In genomic region chr17:27678924-27679813, GRCm38 (mm10) we compare ENCODE assay signal across 9 mouse cellular contexts. TPM values are rescaled to one million over a fixed set of nuclear protein-coding genes. Genes with fewer than 3 reads are reported as not detected.
DNase-seq lines count a peak whose midpoint lies in the region; ATAC-seq and TF ChIP-seq lines count a peak whose summit lies in the region.
"Had no signal": no experiment of that assay in that cellular context is flagged by ENCODE, and none has a peak within 500 bp of the region (broad histone marks: within the 10 kb centered on the region; RNA-seq: fewer than 3 reads in every experiment).

No protein-coding gene starts in this region.

- DNase-seq in heart, postnatal 14 days, result no peak
- DNase-seq in right cerebral cortex, postnatal 14 days, result peak; percentile 41
- DNase-seq in right cerebral cortex, postnatal 36 days (ENCODE audit: low spot score in 2 of 2), result no peak
- DNase-seq in kidney, postnatal 0 days (ENCODE audit: low spot score), result peak; percentile 10
- DNase-seq in yolk sac, embryonic 10.5 days (ENCODE audit: low spot score), result peak; percentile 79
- DNase-seq in ovary, postnatal 36 days (ENCODE audit: low spot score), result no peak
- DNase-seq in adrenal gland, postnatal 25 days, result no peak

- H3K27me3 ChIP-seq in heart, embryonic 12.5 days (replicated peaks), result peaks cover 17% of the 10 kb centered on the region
- H3K27me3 ChIP-seq in kidney, postnatal 0 days (ENCODE audit: insufficient read depth, low read length), result no peaks in the 10 kb centered on the region; the same call in 1 of the 2 replicates

- H3K4me1 ChIP-seq in heart, embryonic 12.5 days (replicated peaks), result peaks cover 13% of the 10 kb centered on the region
- H3K4me1 ChIP-seq in kidney, postnatal 0 days (replicated peaks; ENCODE audit: insufficient read depth, low read length), result no peaks in the 10 kb centered on the region

- no peaks in the 10 kb centered on the region for H3K36me3 ChIP-seq in heart, embryonic 12.5 days
- H3K36me3 ChIP-seq in kidney, postnatal 0 days (ENCODE audit: insufficient read depth, low read length), result no peaks in the 10 kb centered on the region

- H3K4me3 ChIP-seq in heart, embryonic 12.5 days, result no peak overlapping the region
- H3K4me3 ChIP-seq in kidney, postnatal 0 days (replicated peaks; ENCODE audit: low read depth, low read length), result no peak overlapping the region

- H3K9me3 ChIP-seq in heart, embryonic 12.5 days (replicated peaks), result no peaks in the 10 kb centered on the region; the same call in 1 of the 2 replicates
- no peaks in the 10 kb centered on the region for H3K9me3 ChIP-seq in kidney, postnatal 0 days (replicated peaks; ENCODE audit: low read length)

- intact Hi-C loops in heart, postnatal 14 days (cut with DNase I), result no loop called here

- no peak overlapping the region for H3K4me2 ChIP-seq in heart, embryonic 12.5 days
- H3K4me2 ChIP-seq in kidney, postnatal 0 days (ENCODE audit: low read length), result no peak overlapping the region

- no peak overlapping the region for H3K27ac ChIP-seq in heart, embryonic 12.5 days (ENCODE audit: poor library complexity, severe bottlenecking)
- no peak overlapping the region for H3K27ac ChIP-seq in kidney, postnatal 0 days

- WGBS in heart, embryonic 12.5 days, result 40% methylated on average over 11 of the region's 11 CpGs
- WGBS in kidney, postnatal 0 days, result 28% methylated on average over 11 of the region's 11 CpGs

- no peak for TF ChIP-seq CTCF in kidney, postnatal 0 days (IDR thresholded peaks at IDR 0.05; ENCODE audit: low read depth)

- no peak overlapping the region for H3K9ac ChIP-seq in heart, embryonic 12.5 days
- H3K9ac ChIP-seq in kidney, postnatal 0 days (ENCODE audit: low read depth, low read length), result no peak overlapping the region

- peak; percentile 51; the same call in 1 of the 2 replicates for ATAC-seq in heart, embryonic 12.5 days (ENCODE audit: insufficient number of reproducible peaks, low FRiP score)
- ATAC-seq in kidney, postnatal 0 days (replicated peaks; ENCODE audit: low FRiP score, low read depth), result peak; percentile 75

RNA-seq across cellular contexts. Expression of gene Pacsin1, which starts 23.9 kb away (rescaled TPM):
- 1.4 and 1.7 TPM in 2 replicates for polyA plus RNA-seq in heart, embryonic 12.5 days (2016; fragmentation: Nextera tagmentation; extraction: Ambion mirVana)
- total RNA-seq in heart, postnatal 14 days (2021), result under 1 TPM; 0.27 to 0.48 TPM
- 1.6 and 1.7 TPM in 2 replicates for polyA plus RNA-seq in kidney, postnatal 0 days (2015; fragmentation: Nextera tagmentation; extraction: Ambion mirVana)
- 3.9 TPM in 2 replicates for total RNA-seq in adrenal gland, postnatal 25 days (2021)

RNA-seq across cellular contexts. Expression of gene Rps10, which starts 42.7 kb away (rescaled TPM):
- polyA plus RNA-seq in heart, embryonic 12.5 days (2016; fragmentation: Nextera tagmentation; extraction: Ambion mirVana), result 611 and 625 TPM in 2 replicates
- total RNA-seq in heart, postnatal 14 days (2021), result 100 to 1,000 TPM; 542 to 580 TPM
- polyA plus RNA-seq in kidney, postnatal 0 days (2015; fragmentation: Nextera tagmentation; extraction: Ambion mirVana), result 1,042 and 1,140 TPM in 2 replicates
- 894 and 1,002 TPM in 2 replicates for total RNA-seq in adrenal gland, postnatal 25 days (2021)

RNA-seq across cellular contexts. Expression of gene RPS10-NUDT3, which starts 44.1 kb away (rescaled TPM):
- not detected in 2 replicates for polyA plus RNA-seq in heart, embryonic 12.5 days (2016; fragmentation: Nextera tagmentation; extraction: Ambion mirVana)
- not detected for total RNA-seq in heart, postnatal 14 days (2021)
- polyA plus RNA-seq in kidney, postnatal 0 days (2015; fragmentation: Nextera tagmentation; extraction: Ambion mirVana), result not detected in 2 replicates
- total RNA-seq in adrenal gland, postnatal 25 days (2021), result not detected in 2 replicates
- total RNA-seq: layer of hippocampus, postnatal 14 days had no signal

RNA-seq across cellular contexts. Expression of gene Spdef, which starts 49.6 kb away (rescaled TPM):
- 0.18 TPM in 1 of 2 replicates, not detected in the other for polyA plus RNA-seq in heart, embryonic 12.5 days (2016; fragmentation: Nextera tagmentation; extraction: Ambion mirVana)
- not detected for total RNA-seq in heart, postnatal 14 days (2021)
- 0.26 and 0.30 TPM in 2 replicates for polyA plus RNA-seq in kidney, postnatal 0 days (2015; fragmentation: Nextera tagmentation; extraction: Ambion mirVana)
- total RNA-seq in adrenal gland, postnatal 25 days (2021), result not detected in 2 replicates

RNA-seq across cellular contexts. Expression of gene Nudt3, which starts 55.9 kb away (rescaled TPM):
- polyA plus RNA-seq in heart, embryonic 12.5 days (2016; fragmentation: Nextera tagmentation; extraction: Ambion mirVana), result 106 and 110 TPM in 2 replicates
- total RNA-seq in heart, postnatal 14 days (2021), result 100 to 1,000 TPM; 320 to 341 TPM
- polyA plus RNA-seq in kidney, postnatal 0 days (2015; fragmentation: Nextera tagmentation; extraction: Ambion mirVana), result 69.5 and 70.2 TPM in 2 replicates
- total RNA-seq in adrenal gland, postnatal 25 days (2021), result 194 and 219 TPM in 2 replicates

Comparison
In these comparisons a context has a peak if more than half of its experiments do, and no peak if none do; other contexts are left out.
1. DNase-seq: peak in right cerebral cortex, postnatal 14 days (single experiment), kidney, postnatal 0 days (single experiment) and yolk sac, embryonic 10.5 days (single experiment); none in heart, postnatal 14 days (0 of 2), right cerebral cortex, postnatal 36 days (0 of 2), ovary, postnatal 36 days (single experiment) and adrenal gland, postnatal 25 days (single experiment).